Mouse (Mus musculus) stomach, embryonic 16.5 days (tissue): ENCODE data around the gene Fam114a2. TPM values are rescaled to one million over a fixed set of nuclear protein-coding genes. Genes with fewer than 3 reads are reported as not detected.

Experiments used
- ATAC-seq: fragments of 200-750 bp; cut with Nextera tagmentation; 2 replicates; pipeline ENCODE4 v1.8.0; 2017; ENCODE audit warnings: moderate number of reproducible peaks, moderate TSS enrichment; ENCODE audit not compliant: insufficient read depth, low FRiP score
- H3K27ac ChIP-seq: fragments of 300-500 bp; sonication (generic); 2 replicates; pipeline ENCODE4 v1.5.1; 2014; ENCODE audit warnings: low read length
- H3K27me3 ChIP-seq: fragments of 300-500 bp; sonication (generic); 2 replicates; pipeline ENCODE4 v1.6.1; 2014; ENCODE audit warnings: low read length, control low read depth, mixed read lengths; ENCODE audit not compliant: control insufficient read depth, insufficient read depth
- H3K36me3 ChIP-seq: fragments of 300-500 bp; sonication (generic); 2 replicates; pipeline ENCODE4 v1.6.1; 2014; ENCODE audit warnings: low read length; ENCODE audit not compliant: control insufficient read depth, insufficient read depth
- H3K4me1 ChIP-seq: fragments of 300-500 bp; sonication (generic); 2 replicates; pipeline ENCODE4 v1.6.1; 2014; ENCODE audit warnings: low read length, control low read depth, mixed read lengths; ENCODE audit not compliant: control insufficient read depth, insufficient read depth
- H3K4me2 ChIP-seq: fragments of 300-500 bp; sonication (generic); 2 replicates; pipeline ENCODE4 v1.6.1; 2014; ENCODE audit warnings: low read depth, low read length, mixed read lengths
- H3K4me3 ChIP-seq: fragments of 300-500 bp; sonication (generic); replicated peaks from 2 replicates; pipeline ENCODE4 v1.5.1; 2014; ENCODE audit warnings: mild to moderate bottlenecking, low read length
- H3K9ac ChIP-seq: fragments of 300-500 bp; sonication (generic); 2 replicates; pipeline ENCODE4 v1.6.1; 2014; ENCODE audit warnings: low read length
- H3K9me3 ChIP-seq: fragments of 300-500 bp; sonication (generic); replicated peaks from 2 replicates; pipeline ENCODE4 v1.6.1; 2016; ENCODE audit warnings: low read length, control low read depth; ENCODE audit not compliant: control insufficient read depth
- WGBS: fragments of 180-500 bp; shearing (Covaris S2); extraction: QIAGEN DNeasy Blood & Tissue Kit; methylation state at CpG from one replicate; pipeline ENCODE4 v1.1.7; 2014; 5-methylcytosine and 5-hydroxymethylcytosine counted together
- polyA plus RNA-seq: library from polyadenylated mRNA; unstranded; fragments of >200 nt; fragmentation: Nextera tagmentation; extraction: Ambion mirVana; gene quantifications from 2 replicates; pipeline ENCODE4 v1.2.1, GENCODE M21; 2015

The Fam114a2 gene
- polyA plus RNA-seq, 1 experiment from 2014 or later: 76.3 TPM

GRCm38 (mm10) chr11:57523418-57523817 lies 5.0 kb upstream of the Fam114a2 start:
- H3K36me3 ChIP-seq: no peaks in the 10 kb centered on the region
- no peak overlapping the region for H3K4me3 ChIP-seq
- no peak for ATAC-seq
- H3K4me1 ChIP-seq: 0 out of 2 replicates have a peak, but pooled peaks cover 2% of the 10 kb centered on the region
- no peaks in the 10 kb centered on the region for H3K27me3 ChIP-seq
- 72% methylated on average over 3 of the region's 3 CpGs for WGBS
- no peak overlapping the region for H3K4me2 ChIP-seq
- H3K27ac ChIP-seq: no peak overlapping the region
- no peaks in the 10 kb centered on the region for H3K9me3 ChIP-seq
- no peak overlapping the region for H3K9ac ChIP-seq

DNA sequence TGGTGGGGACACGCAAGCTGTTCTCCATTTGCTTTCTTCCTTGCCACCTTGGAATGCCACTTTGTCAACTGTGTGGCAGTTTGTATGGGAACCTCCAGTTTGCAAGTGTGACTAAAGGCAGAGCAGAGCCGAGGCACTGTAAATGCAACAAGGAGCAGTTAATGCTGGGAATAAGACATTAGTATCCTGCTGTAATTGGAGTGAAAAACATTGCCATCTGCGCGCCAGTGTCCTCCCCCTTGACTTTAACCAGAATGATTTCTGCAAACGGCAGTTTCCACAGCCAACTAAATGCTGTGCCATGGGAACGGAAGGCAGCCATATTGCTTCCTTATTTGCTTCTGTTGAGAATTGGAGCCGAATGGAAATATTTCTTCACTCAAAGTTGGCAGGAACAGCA lies 3.6 kb upstream of the Fam114a2 start:
- H3K9me3 ChIP-seq: no peaks in the 10 kb centered on the region
- H3K27me3 ChIP-seq: no peaks in the 10 kb centered on the region
- H3K4me2 ChIP-seq: no peak overlapping the region
- WGBS: 84% methylated on average over 7 of the region's 7 CpGs
- no peak overlapping the region for H3K27ac ChIP-seq
- H3K4me3 ChIP-seq: no peak overlapping the region
- H3K36me3 ChIP-seq: no peaks in the 10 kb centered on the region
- peaks cover 9% of the 10 kb centered on the region for H3K4me1 ChIP-seq
- no peak overlapping the region for H3K9ac ChIP-seq
- ATAC-seq: no peak

DNA sequence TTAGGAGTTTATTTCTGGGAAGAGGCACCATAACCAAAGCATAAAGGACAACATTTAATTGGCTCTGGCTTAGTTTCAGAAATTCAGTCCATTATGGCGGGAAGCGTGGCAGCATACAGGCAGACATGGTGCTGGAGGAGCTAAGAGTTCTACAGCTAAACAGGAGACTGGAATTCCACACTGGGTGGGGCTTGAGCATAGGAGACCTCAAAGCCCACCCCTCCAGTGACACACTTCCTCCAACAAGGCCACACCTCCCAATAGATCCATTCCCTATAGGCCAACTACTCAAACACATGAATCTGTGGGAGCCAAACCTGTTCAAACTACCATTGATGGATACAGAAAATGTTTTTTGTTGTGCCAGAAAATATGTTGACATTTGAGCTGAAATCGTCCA lies 2.8 kb upstream of the Fam114a2 start:
- WGBS: 98% methylated on average over 3 of the region's 3 CpGs
- no peaks in the 10 kb centered on the region for H3K9me3 ChIP-seq
- H3K27me3 ChIP-seq: no peaks in the 10 kb centered on the region
- H3K36me3 ChIP-seq: no peaks in the 10 kb centered on the region
- no peak overlapping the region for H3K4me3 ChIP-seq
- H3K9ac ChIP-seq: no peak overlapping the region
- no peak for ATAC-seq
- no peak overlapping the region for H3K27ac ChIP-seq
- H3K4me2 ChIP-seq: no peak overlapping the region
- H3K4me1 ChIP-seq: peaks cover 12% of the 10 kb centered on the region

DNA sequence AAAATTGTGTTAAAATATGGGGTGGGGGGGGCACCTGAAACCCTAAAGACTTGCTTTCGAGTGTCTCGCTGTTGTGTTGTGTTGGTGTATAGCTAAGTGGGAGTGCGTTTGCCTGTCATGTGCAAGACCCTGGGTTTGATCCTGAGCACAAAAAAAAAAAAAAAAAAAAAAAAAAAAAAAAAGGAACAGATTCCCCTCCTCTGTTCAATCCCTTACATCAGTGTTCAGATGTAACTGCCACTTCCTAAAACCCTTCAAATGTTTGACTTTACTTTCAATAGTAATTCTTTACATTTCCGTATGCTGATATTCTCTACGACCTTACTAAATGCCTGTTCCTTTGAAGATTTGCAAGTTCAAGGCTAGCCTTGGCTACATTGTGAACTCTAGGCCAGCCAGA lies 887 bp upstream of the Fam114a2 start:
- H3K4me2 ChIP-seq: peak overlapping the region; percentile 79
- peak overlapping the region; percentile 97 for H3K4me3 ChIP-seq
- ATAC-seq: no peak
- 73% methylated on average over 5 of the region's 5 CpGs for WGBS
- peak overlapping the region; percentile 93 for H3K9ac ChIP-seq
- peaks cover 12% of the 10 kb centered on the region for H3K4me1 ChIP-seq
- no peaks in the 10 kb centered on the region for H3K27me3 ChIP-seq
- no peaks in the 10 kb centered on the region for H3K36me3 ChIP-seq
- no peak overlapping the region for H3K27ac ChIP-seq
- H3K9me3 ChIP-seq: no peaks in the 10 kb centered on the region

GRCm38 (mm10) chr11:57518751-57519148 lies 333 bp upstream of the Fam114a2 start:
- Histone ChIP-seq H3K9ac (peak overlapping the region; percentile 93), H3K4me2 (peak overlapping the region; percentile 79), H3K9me3 (no peaks in the 10 kb centered on the region), H3K27me3 (no peaks in the 10 kb centered on the region), H3K4me3 (peak overlapping the region; percentile 97), H3K4me1 (peaks cover 12% of the 10 kb centered on the region), H3K27ac (peak overlapping the region; percentile 91), H3K36me3 (no peaks in the 10 kb centered on the region)
- 0% methylated on average over 16 of the region's 16 CpGs for WGBS
- ATAC-seq: peak; percentile 21; the same call in 1 of the 2 replicates

GRCm38 (mm10) chr11:57516946-57517441 lies 1.4 kb downstream of the Fam114a2 start:
- no peak overlapping the region for H3K27ac ChIP-seq
- H3K9ac ChIP-seq: no peak overlapping the region
- H3K36me3 ChIP-seq: 0 out of 2 replicates have a peak, but pooled peaks cover 4% of the 10 kb centered on the region
- H3K4me2 ChIP-seq: peak overlapping the region; percentile 69
- H3K4me3 ChIP-seq: no peak overlapping the region
- no peaks in the 10 kb centered on the region for H3K9me3 ChIP-seq
- peaks cover 12% of the 10 kb centered on the region for H3K4me1 ChIP-seq
- ATAC-seq: no peak
- 36% methylated on average over 5 of the region's 5 CpGs for WGBS
- H3K27me3 ChIP-seq: no peaks in the 10 kb centered on the region

- WGBS: 85% methylated on average over 5 of the region's 5 CpGs
- Histone ChIP-seq H3K4me1 (peaks cover 12% of the 10 kb centered on the region), H3K36me3 (peaks cover 4% of the 10 kb centered on the region; the same call in 1 of the 2 replicates), H3K27ac (no peak overlapping the region), H3K9ac (no peak overlapping the region), H3K27me3 (no peaks in the 10 kb centered on the region), H3K4me2 (no peak overlapping the region), H3K4me3 (no peak overlapping the region), H3K9me3 (no peaks in the 10 kb centered on the region)
- no peak for ATAC-seq
Observed at GRCm38 (mm10) chr11:57515218-57515617, 3.2 kb downstream of the Fam114a2 start.

GRCm38 (mm10) chr11:57506899-57507298 lies 11.5 kb downstream of the Fam114a2 start:
- 61% methylated on average over 6 of the region's 6 CpGs for WGBS
- no peaks in the 10 kb centered on the region for H3K4me1 ChIP-seq
- no peaks in the 10 kb centered on the region for H3K9me3 ChIP-seq
- ATAC-seq: no peak
- no peak overlapping the region for H3K4me3 ChIP-seq
- H3K36me3 ChIP-seq: peaks cover 10% of the 10 kb centered on the region
- no peak overlapping the region for H3K9ac ChIP-seq
- no peak overlapping the region for H3K27ac ChIP-seq
- no peaks in the 10 kb centered on the region for H3K27me3 ChIP-seq
- H3K4me2 ChIP-seq: no peak overlapping the region

DNA sequence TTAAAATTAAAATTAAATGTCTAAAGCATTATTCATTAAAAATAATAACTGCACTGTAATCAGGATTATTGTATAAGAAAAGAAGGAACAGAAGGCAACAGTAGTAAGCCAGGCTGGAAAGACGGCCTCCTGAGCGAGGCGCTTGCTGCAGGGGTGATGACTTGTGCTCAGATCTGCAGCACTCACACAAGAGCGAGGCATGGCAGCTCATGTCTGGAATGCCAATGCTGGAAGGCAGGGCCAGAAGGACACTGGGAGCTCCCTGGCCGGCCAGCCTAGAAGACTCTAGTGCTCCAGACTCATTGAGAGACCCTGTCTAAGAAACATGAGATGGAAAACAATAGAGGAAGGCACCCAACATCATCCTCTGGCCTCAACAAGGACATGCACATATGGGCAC lies 15.3 kb downstream of the Fam114a2 start:
- H3K4me3 ChIP-seq: no peak overlapping the region
- no peak for ATAC-seq
- no peak overlapping the region for H3K27ac ChIP-seq
- peaks cover 26% of the 10 kb centered on the region for H3K36me3 ChIP-seq
- no peak overlapping the region for H3K4me2 ChIP-seq
- H3K9ac ChIP-seq: no peak overlapping the region
- WGBS: 90% methylated on average over 5 of the region's 5 CpGs
- H3K4me1 ChIP-seq: no peaks in the 10 kb centered on the region
- H3K27me3 ChIP-seq: no peaks in the 10 kb centered on the region
- no peaks in the 10 kb centered on the region for H3K9me3 ChIP-seq
